Mouse (Mus musculus): ENCODE measurements at regions not wholly inside any gene's neighbourhood (a gene's known extent, or its start where the extent isn't known, plus 50 kb on each side); places are given as distances from the start of the nearest gene placed in this dataset.
A peak's percentile ranks its signal among the peaks of the same experiment; 100 is the strongest.

DNA sequence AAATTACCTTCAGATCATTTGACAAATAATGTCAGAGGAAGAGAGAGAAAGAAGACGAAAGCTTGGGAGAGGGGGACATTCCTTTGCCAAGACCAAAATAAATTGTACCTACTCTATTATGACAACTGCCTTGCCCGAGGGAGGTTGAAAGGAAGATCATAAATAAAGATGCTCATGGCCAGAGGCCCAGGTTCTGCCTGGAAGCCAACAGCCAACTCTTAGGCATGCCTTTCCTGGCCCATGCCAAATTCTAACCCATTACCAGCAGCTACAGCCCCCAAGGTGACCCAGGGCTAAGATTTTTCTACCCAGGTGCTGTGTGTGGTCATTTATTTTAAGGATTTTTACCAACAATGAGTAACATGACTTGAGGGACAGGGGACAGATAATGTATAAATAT, 54.9 kb downstream of the Cbln1 start:
- Histone ChIP-seq H3K9me3 (no peaks in the 10 kb centered on the region), H3K27me3 (0 out of 2 replicates have a peak, but pooled peaks cover 3% of the 10 kb centered on the region), H3K9ac (no peak overlapping the region), H3K4me3 (no peak overlapping the region), H3K4me2 (no peak overlapping the region), H3K27ac (replicated peaks) (no peak overlapping the region), H3K36me3 (no peaks in the 10 kb centered on the region), H3K4me1 (replicated peaks) (no peaks in the 10 kb centered on the region)
- 60% methylated on average over 2 of the region's 2 CpGs for WGBS
- ATAC-seq (ENCODE audit: low read depth) = no peak

GRCm38 (mm10) chr8:87415051-87415630, 57.3 kb downstream of the Cbln1 start:
- Histone ChIP-seq H3K4me1 (replicated peaks) (no peaks in the 10 kb centered on the region), H3K9ac (no peak overlapping the region), H3K4me2 (no peak overlapping the region), H3K27ac (replicated peaks) (no peak overlapping the region), H3K9me3 (no peaks in the 10 kb centered on the region), H3K4me3 (no peak overlapping the region), H3K36me3 (no peaks in the 10 kb centered on the region), H3K27me3 (0 out of 2 replicates have a peak, but pooled peaks cover under 1% of the 10 kb centered on the region)
- WGBS = 83% methylated on average over 3 of the region's 3 CpGs
- ATAC-seq (ENCODE audit: low read depth) = no peak

- 76% methylated on average over 2 of the region's 2 CpGs for WGBS
- no peak overlapping the region for H3K4me3 ChIP-seq
- no peak for ATAC-seq (ENCODE audit: low read depth)
These were observed 83.4 kb downstream of the Cbln1 start for GRCm38 (mm10) chr8:87389016-87389415.

GRCm38 (mm10) chr8:87383527-87384206, 88.7 kb downstream of the Cbln1 start:
- Histone ChIP-seq H3K36me3 (no peaks in the 10 kb centered on the region), H3K27ac (replicated peaks) (peak overlapping the region; percentile 78), H3K4me1 (replicated peaks) (peaks cover 21% of the 10 kb centered on the region), H3K4me3 (no peak overlapping the region), H3K27me3 (no peaks in the 10 kb centered on the region), H3K4me2 (no peak overlapping the region), H3K9me3 (no peaks in the 10 kb centered on the region), H3K9ac (no peak overlapping the region)
- peak; percentile 83 for ATAC-seq (ENCODE audit: low read depth)
- WGBS = 34% methylated on average over 12 of the region's 12 CpGs

More at GRCm38 (mm10) chr8:87389016-87389415, 83.4 kb downstream of the Cbln1 start:
- Histone ChIP-seq H3K4me1 (replicated peaks) (0 out of 2 replicates have a peak, but pooled peaks cover 2% of the 10 kb centered on the region), H3K36me3 (no peaks in the 10 kb centered on the region), H3K9ac (no peak overlapping the region), H3K27ac (replicated peaks) (no peak overlapping the region), H3K9me3 (no peaks in the 10 kb centered on the region), H3K4me2 (no peak overlapping the region), H3K27me3 (no peaks in the 10 kb centered on the region)

- H3K9me3 ChIP-seq = no peaks in the 10 kb centered on the region
- no peaks in the 10 kb centered on the region for H3K36me3 ChIP-seq
- no peaks in the 10 kb centered on the region for H3K27me3 ChIP-seq
- H3K4me1 ChIP-seq (replicated peaks) = peaks cover 21% of the 10 kb centered on the region
- H3K9ac ChIP-seq = no peak overlapping the region
- H3K4me2 ChIP-seq = no peak overlapping the region
- no peak for ATAC-seq (ENCODE audit: low read depth)
- H3K27ac ChIP-seq (replicated peaks) = no peak overlapping the region
- 79% methylated on average over 5 of the region's 5 CpGs for WGBS
- H3K4me3 ChIP-seq = no peak overlapping the region
These were observed 90.1 kb downstream of the Cbln1 start for GRCm38 (mm10) chr8:87382311-87382710.

- Histone ChIP-seq H3K4me3 (no peak overlapping the region), H3K4me2 (no peak overlapping the region), H3K36me3 (no peaks in the 10 kb centered on the region), H3K27ac (replicated peaks) (no peak overlapping the region), H3K27me3 (no peaks in the 10 kb centered on the region), H3K9ac (no peak overlapping the region), H3K9me3 (no peaks in the 10 kb centered on the region), H3K4me1 (replicated peaks) (peaks cover 22% of the 10 kb centered on the region)
- no peak for ATAC-seq (ENCODE audit: low read depth)
- 39% methylated on average over 3 of the region's 3 CpGs for WGBS
These were observed 91.6 kb downstream of the Cbln1 start for GRCm38 (mm10) chr8:87380791-87381190.

DNA sequence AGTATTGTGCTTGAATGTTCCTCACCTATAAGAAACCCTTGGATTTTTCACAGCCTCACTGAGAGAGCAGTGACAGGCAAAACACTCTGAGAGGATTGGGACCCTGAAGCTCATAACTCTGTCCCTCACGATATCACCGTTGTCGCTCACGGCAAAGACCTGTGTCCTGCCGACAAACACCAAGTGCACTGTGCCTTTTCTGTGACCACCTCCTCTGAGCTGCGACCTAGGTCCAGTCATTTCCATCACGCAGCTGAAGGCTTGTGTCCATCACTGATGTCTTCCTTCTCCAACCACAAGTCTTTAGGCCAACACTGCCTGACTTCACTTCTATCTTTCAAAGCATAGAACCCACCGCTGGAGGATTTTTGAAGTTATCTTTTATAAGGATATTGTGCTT, 93.1 kb downstream of the Cbln1 start:
- H3K36me3 ChIP-seq = no peaks in the 10 kb centered on the region
- H3K27ac ChIP-seq (replicated peaks) = no peak overlapping the region
- ATAC-seq (ENCODE audit: low read depth) = no peak
- H3K4me3 ChIP-seq = no peak overlapping the region
- no peaks in the 10 kb centered on the region for H3K9me3 ChIP-seq
- peaks cover 37% of the 10 kb centered on the region for H3K4me1 ChIP-seq (replicated peaks)
- H3K4me2 ChIP-seq = no peak overlapping the region
- H3K9ac ChIP-seq = no peak overlapping the region
- no peaks in the 10 kb centered on the region for H3K27me3 ChIP-seq
- WGBS = 92% methylated on average over 8 of the region's 8 CpGs

- WGBS = 29% methylated on average over 6 of the region's 6 CpGs
These were observed 98.4 kb downstream of the Cbln1 start for GRCm38 (mm10) chr8:87374044-87374443.

DNA sequence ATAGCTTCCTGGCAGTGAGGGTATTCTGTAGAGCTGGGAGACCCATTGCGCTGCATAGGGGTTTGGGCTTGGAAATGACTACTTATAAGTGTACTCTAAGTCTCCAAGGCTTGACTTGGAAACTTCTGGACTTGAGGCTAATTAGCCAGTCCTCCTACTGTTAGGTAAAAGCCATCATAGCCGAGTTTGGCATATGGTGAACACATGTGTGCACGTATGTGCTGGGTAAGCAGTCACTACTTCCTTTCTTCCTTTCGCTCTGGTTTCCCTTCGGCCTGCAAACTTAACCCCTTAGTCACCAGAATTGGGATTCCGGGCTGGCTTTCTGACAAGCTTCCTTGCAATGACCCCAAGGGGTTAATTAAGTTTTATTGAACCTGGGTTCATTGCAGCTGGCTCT, 98.9 kb downstream of the Cbln1 start:
- no peaks in the 10 kb centered on the region for H3K9me3 ChIP-seq
- peaks cover 26% of the 10 kb centered on the region for H3K4me1 ChIP-seq (replicated peaks)
- H3K9ac ChIP-seq = no peak overlapping the region
- H3K27me3 ChIP-seq = no peaks in the 10 kb centered on the region
- no peaks in the 10 kb centered on the region for H3K36me3 ChIP-seq
- no peak overlapping the region for H3K4me3 ChIP-seq
- H3K27ac ChIP-seq (replicated peaks) = 0 out of 2 replicates have a peak overlapping the region, but pooled peaks have one; percentile 42
- H3K4me2 ChIP-seq = no peak overlapping the region
- no peak for ATAC-seq (ENCODE audit: low read depth)
- 15% methylated on average over 6 of the region's 6 CpGs for WGBS

More at GRCm38 (mm10) chr8:87374044-87374443, 98.4 kb downstream of the Cbln1 start:
- H3K4me1 ChIP-seq (replicated peaks) = peaks cover 26% of the 10 kb centered on the region
- no peaks in the 10 kb centered on the region for H3K27me3 ChIP-seq
- 0 out of 2 replicates have a peak overlapping the region, but pooled peaks have one; percentile 42 for H3K27ac ChIP-seq (replicated peaks)
- H3K4me2 ChIP-seq = no peak overlapping the region
- no peak overlapping the region for H3K9ac ChIP-seq
- ATAC-seq (ENCODE audit: low read depth) = peak; percentile 71; the same call in 1 of the 2 replicates
- no peaks in the 10 kb centered on the region for H3K36me3 ChIP-seq
- H3K9me3 ChIP-seq = no peaks in the 10 kb centered on the region
- H3K4me3 ChIP-seq = no peak overlapping the region

GRCm38 (mm10) chr8:87372061-87372460, 100.3 kb downstream of the Cbln1 start:
- no peak for ATAC-seq (ENCODE audit: low read depth)

GRCm38 (mm10) chr8:87370194-87370593, 102.2 kb downstream of the Cbln1 start:
- H3K27me3 ChIP-seq = no peaks in the 10 kb centered on the region
- no peak overlapping the region for H3K9ac ChIP-seq
- no peaks in the 10 kb centered on the region for H3K36me3 ChIP-seq
- no peak; the same call in 1 of the 2 replicates for ATAC-seq (ENCODE audit: low read depth)
- no peaks in the 10 kb centered on the region for H3K9me3 ChIP-seq
- no peak overlapping the region for H3K4me3 ChIP-seq
- H3K4me1 ChIP-seq (replicated peaks) = peaks cover 19% of the 10 kb centered on the region
- no peak overlapping the region for H3K4me2 ChIP-seq
- 83% methylated on average over 3 of the region's 3 CpGs for WGBS
- no peak overlapping the region for H3K27ac ChIP-seq (replicated peaks)

More at GRCm38 (mm10) chr8:87372061-87372460, 100.3 kb downstream of the Cbln1 start:
- H3K4me2 ChIP-seq = no peak overlapping the region
- peaks cover 26% of the 10 kb centered on the region for H3K4me1 ChIP-seq (replicated peaks)
- no peak overlapping the region for H3K4me3 ChIP-seq
- no peak overlapping the region for H3K27ac ChIP-seq (replicated peaks)
- no peaks in the 10 kb centered on the region for H3K27me3 ChIP-seq
- H3K9me3 ChIP-seq = no peaks in the 10 kb centered on the region
- no peak overlapping the region for H3K9ac ChIP-seq
- no peaks in the 10 kb centered on the region for H3K36me3 ChIP-seq

DNA sequence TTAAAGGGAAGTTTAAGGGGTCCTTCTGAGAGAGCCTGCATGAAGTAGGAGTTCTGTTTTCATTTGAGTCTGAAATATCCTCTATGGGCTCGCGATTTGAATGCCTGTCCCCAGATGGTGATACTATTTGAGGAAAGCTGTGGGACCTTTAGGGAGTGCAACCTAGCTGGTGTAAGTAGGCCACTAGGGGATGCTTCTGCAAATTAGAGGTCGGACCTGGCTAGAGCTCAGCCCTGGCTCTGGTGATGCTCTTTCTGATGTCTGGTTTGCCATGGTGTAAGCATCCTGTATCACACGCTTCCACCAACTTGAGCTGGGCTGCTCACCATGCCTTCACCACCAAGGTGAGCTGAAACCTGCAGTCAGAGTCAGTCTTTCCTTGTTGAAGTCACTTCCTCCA, 121.9 kb downstream of the Cbln1 start:
- no peaks in the 10 kb centered on the region; the same call in none of the 2 replicates for H3K27me3 ChIP-seq
- H3K9ac ChIP-seq = no peak overlapping the region
- 73% methylated on average over 4 of the region's 4 CpGs for WGBS
- no peaks in the 10 kb centered on the region for H3K9me3 ChIP-seq
- no peak overlapping the region for H3K27ac ChIP-seq (replicated peaks)
- no peak overlapping the region for H3K4me2 ChIP-seq
- peaks cover 15% of the 10 kb centered on the region for H3K4me1 ChIP-seq (replicated peaks)
- ATAC-seq (ENCODE audit: low read depth) = no peak
- H3K36me3 ChIP-seq = no peaks in the 10 kb centered on the region
- H3K4me3 ChIP-seq = no peak overlapping the region
